Mouse (Mus musculus): Measurements from ENCODE around the gene Msx1. TPM values are rescaled to one million over a fixed set of nuclear protein-coding genes. Genes with fewer than 3 reads are reported as not detected.

Gene Msx1
- polyA plus RNA-seq, 1 experiment from 2014 or later: 37.4 TPM

DNA sequence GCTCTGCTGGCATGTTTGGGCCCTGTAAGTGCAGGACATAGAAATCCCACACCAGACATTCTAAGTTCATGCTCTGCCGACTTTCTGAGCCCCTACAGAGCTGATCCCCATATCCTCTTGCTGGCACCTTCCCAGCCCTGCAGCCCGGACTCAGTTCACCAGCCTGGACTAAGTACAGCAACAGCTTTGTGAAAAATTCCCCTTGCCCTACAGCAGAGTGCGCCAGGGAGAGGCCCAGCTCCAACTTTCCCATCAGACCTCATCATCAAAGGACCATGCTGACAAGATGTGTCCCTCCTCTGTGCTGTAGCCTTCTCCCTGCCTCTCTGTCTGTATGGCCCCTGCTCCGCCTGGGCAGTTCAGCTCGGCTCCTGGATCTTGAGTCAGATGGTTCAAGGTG, 48.7 kb downstream of the Msx1 start:
- no peaks in the 10 kb centered on the region for H3K4me1 ChIP-seq (replicated peaks; ENCODE audit: control insufficient read depth, insufficient read depth, low read length)
- H3K36me3 ChIP-seq (replicated peaks; ENCODE audit: control insufficient read depth, insufficient read depth): no peaks in the 10 kb centered on the region
- no peak for DNase-seq (ENCODE audit: low spot score)
- no peak overlapping the region for H3K9ac ChIP-seq
- no peak overlapping the region for H3K4me3 ChIP-seq (replicated peaks; ENCODE audit: low read length)
- no peak overlapping the region for H3K4me2 ChIP-seq (replicated peaks)
- H3K27me3 ChIP-seq (ENCODE audit: control insufficient read depth, insufficient read depth, low read length): peaks cover 11% of the 10 kb centered on the region
- H3K9me3 ChIP-seq (ENCODE audit: control insufficient read depth, low read length): no peaks in the 10 kb centered on the region
- WGBS: 59% methylated on average over 5 of the region's 5 CpGs
- ATAC-seq (ENCODE audit: low FRiP score): no peak
- no peak overlapping the region for H3K27ac ChIP-seq

DNA sequence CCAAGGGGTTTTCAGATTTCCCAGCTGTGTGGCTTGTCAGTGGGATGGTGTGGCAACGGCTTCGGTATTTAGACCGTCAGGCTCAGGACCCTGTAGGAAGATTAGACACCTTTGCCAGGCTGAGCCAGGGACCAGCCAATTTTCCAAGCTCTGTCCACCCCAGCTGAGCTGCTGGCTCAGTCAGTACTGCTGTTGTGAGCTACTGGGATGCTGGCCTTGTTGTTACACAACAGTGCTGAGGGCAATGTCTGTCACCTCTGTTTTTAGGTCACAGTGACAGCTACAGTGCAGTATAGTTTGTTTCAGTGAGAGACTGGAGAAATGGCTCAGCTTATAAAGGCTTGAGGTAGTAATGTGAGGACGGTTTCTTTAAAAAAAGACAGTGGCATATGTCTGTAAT, 50.4 kb downstream of the Msx1 start:
- H3K27me3 ChIP-seq (ENCODE audit: control insufficient read depth, insufficient read depth, low read length): peaks cover 11% of the 10 kb centered on the region
- no peak for DNase-seq (ENCODE audit: low spot score)
- H3K9me3 ChIP-seq (ENCODE audit: control insufficient read depth, low read length): no peaks in the 10 kb centered on the region
- no peak overlapping the region for H3K4me2 ChIP-seq (replicated peaks)
- H3K27ac ChIP-seq: no peak overlapping the region
- WGBS: 85% methylated on average over 4 of the region's 4 CpGs
- no peak overlapping the region for H3K4me3 ChIP-seq (replicated peaks; ENCODE audit: low read length)
- no peaks in the 10 kb centered on the region for H3K4me1 ChIP-seq (replicated peaks; ENCODE audit: control insufficient read depth, insufficient read depth, low read length)
- no peak overlapping the region for H3K9ac ChIP-seq
- H3K36me3 ChIP-seq (replicated peaks; ENCODE audit: control insufficient read depth, insufficient read depth): no peaks in the 10 kb centered on the region
- ATAC-seq (ENCODE audit: low FRiP score): no peak

DNA sequence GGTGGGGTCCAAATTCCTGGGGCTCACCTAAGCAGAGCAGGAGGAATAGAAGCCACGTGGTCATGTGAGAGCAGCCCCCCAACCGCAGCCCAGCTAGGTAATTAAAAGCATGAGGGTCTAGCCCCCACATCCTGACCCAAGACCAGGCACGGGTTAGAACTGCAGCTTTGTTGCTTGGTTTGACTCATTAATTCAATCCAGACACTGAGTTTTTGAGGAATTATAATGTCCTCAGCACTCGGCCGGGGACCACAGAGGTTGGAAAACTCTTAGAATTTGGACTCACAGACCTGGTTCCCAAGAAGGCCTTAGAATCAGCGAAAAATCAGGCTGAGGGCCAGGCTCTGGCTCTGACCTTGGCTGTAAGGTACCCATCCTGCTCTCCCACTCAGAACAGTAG, 53.5 kb downstream of the Msx1 start:
- Histone ChIP-seq H3K9ac (no peak overlapping the region), H3K27ac (no peak overlapping the region), H3K36me3 (replicated peaks; ENCODE audit: control insufficient read depth, insufficient read depth) (no peaks in the 10 kb centered on the region), H3K4me2 (replicated peaks) (no peak overlapping the region), H3K27me3 (ENCODE audit: control insufficient read depth, insufficient read depth, low read length) (peaks cover 33% of the 10 kb centered on the region), H3K4me1 (replicated peaks; ENCODE audit: control insufficient read depth, insufficient read depth, low read length) (no peaks in the 10 kb centered on the region), H3K4me3 (replicated peaks; ENCODE audit: low read length) (no peak overlapping the region), H3K9me3 (ENCODE audit: control insufficient read depth, low read length) (no peaks in the 10 kb centered on the region)
- ATAC-seq (ENCODE audit: low FRiP score) (no peak), DNase-seq (ENCODE audit: low spot score) (no peak)
- WGBS: 89% methylated on average over 6 of the region's 6 CpGs

Other genes starting within 250 kb of the Msx1 start
- 39.6 and 45.3 TPM in 2 replicates for gene Stk32b, start 107.4 kb downstream of the Msx1 start, polyA plus RNA-seq (2014; fragmentation: Nextera tagmentation; extraction: Ambion mirVana)
- gene Cytl1, start 89.1 kb downstream of the Msx1 start, polyA plus RNA-seq (2014; fragmentation: Nextera tagmentation; extraction: Ambion mirVana): 0.51 and 1.2 TPM in 2 replicates
- gene Stx18, start 214.2 kb upstream of the Msx1 start, polyA plus RNA-seq (2014; fragmentation: Nextera tagmentation; extraction: Ambion mirVana): 35.1 and 38.5 TPM in 2 replicates